Mouse (Mus musculus) splenic B cell, adult 2 months (primary cell): ENCODE results near the gene Scfd2.

Experiments used
- DNase-seq: peaks from one replicate; pipeline ENCODE4 v3.0.0-alpha.2; 2011; ENCODE audit warnings: low read depth, low spot score
- H3K27me3 ChIP-seq: 2 replicates; pipeline ENCODE4 v1.6.1; 2012; ENCODE audit warnings: mild to moderate bottlenecking, low read length, moderate library complexity, mixed read lengths; ENCODE audit not compliant: control insufficient read depth, poor library complexity, insufficient read depth, severe bottlenecking
- H3K36me3 ChIP-seq: 2 replicates; pipeline ENCODE4 v1.6.1; 2012; ENCODE audit warnings: mild to moderate bottlenecking, low read length, moderate library complexity, mixed read lengths; ENCODE audit not compliant: control insufficient read depth, poor library complexity, insufficient read depth, severe bottlenecking

Scfd2 gene

DNA sequence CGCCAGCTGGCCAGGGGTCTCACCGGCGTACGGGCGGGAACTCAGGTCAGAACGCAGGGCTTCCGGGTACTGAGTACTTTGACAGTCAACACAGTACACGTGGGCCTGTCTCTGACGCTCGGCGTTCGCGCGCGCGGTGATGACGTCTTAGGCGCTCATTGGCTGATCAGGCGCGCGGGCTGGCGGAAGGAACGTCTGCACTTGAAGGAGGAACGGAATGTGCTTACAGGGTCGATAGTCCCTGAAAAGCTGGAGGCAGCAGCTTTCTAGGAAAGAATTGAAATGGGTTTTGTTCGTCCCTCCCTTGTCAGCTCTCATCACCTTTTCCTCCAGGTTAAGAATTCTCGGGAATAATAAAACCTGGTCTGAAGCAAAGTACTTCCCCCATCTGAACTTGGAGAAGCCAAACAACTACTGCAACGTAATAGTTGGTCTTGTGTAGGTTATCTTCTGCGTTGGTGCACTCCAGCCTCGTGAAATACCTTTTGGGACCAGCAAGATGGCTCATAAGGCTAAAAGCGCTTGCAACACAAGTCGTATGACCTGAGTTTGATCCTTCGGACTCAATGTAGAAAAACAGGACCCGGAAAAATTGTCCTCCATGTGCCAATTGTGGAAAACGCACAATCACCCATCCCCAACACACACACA lies at the start of gene Scfd2:
Gene Scfd2, minus strand, starts transcription at position 130 of the 651 bp plus-strand sequence.
- Histone ChIP-seq H3K36me3 (no peaks in the 10 kb centered on the region), H3K27me3 (no peaks in the 10 kb centered on the region)
- DNase-seq = peak; percentile 96

DNA sequence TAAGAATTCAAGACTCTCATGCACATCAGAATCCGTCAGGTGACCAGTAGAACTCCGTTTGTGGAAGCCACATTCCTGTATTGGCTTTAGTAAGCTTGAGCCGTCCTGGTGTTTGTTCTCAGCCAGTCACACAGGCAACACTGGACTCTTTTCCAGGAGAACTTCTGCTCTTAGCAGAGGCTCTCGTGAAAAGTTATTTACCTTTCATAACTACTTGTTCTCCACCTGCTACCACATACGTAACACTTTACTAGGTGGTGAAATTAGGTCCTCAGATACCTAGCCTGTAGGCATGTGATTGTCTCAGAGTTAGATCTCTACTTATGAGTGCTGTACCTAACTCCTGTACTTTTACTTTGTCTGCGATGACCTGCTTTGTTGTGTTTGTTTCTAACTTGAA lies 40.2 kb upstream of the Scfd2 start:
- H3K36me3 ChIP-seq = peaks cover 4% of the 10 kb centered on the region; the same call in 1 of the 2 replicates
- H3K27me3 ChIP-seq = no peaks in the 10 kb centered on the region
- no peak for DNase-seq

DNA sequence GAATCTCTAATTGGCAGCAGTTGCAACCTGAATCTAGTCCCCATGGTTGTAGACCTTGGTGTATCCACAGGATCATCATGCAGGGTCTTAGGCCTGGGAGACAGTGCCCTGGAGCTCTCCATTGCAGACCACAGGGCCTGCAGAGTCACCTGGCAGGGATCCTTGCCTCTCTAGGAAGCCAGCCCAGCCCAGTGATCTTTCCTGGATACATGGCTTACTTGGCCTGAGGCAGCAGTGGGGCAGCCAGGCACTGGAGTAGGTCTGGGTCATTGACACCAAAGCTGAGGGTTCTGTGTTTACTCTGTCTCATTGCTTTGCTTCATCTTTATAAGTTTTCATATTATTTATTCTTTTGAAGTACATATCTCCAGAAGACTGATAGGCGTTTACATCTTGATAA lies 29.6 kb upstream of the Scfd2 start:
- no peaks in the 10 kb centered on the region for H3K27me3 ChIP-seq
- peaks cover 10% of the 10 kb centered on the region; the same call in 1 of the 2 replicates for H3K36me3 ChIP-seq
- DNase-seq = no peak

DNA sequence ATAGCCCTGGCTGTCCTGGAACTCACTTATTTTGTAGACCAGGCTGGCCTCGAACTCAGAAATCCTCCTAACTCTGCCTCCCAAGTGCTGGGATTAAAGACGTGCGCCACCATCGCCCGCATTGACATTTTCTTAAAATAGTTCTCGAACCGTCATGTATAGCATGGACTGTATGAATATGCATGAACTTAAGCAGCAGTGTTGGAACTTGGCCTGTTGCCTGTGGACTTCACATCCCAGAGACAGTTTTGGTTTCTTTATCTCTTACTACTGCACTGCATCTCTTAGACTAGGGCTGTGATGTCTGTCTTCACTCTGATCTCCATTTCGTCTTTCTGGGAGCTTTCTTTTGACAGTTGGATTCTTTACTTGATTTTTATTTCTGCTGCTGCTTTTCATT lies 18.0 kb upstream of the Scfd2 start:
- peaks cover 4% of the 10 kb centered on the region for H3K36me3 ChIP-seq
- no peak for DNase-seq

GRCm38 (mm10) chr5:74545606-74546005 lies 14.0 kb upstream of the Scfd2 start:
- peaks cover 8% of the 10 kb centered on the region for H3K36me3 ChIP-seq
- no peak for DNase-seq
- no peaks in the 10 kb centered on the region for H3K27me3 ChIP-seq

More for the DNA sequence above, 18.0 kb upstream of the Scfd2 start:
- no peaks in the 10 kb centered on the region for H3K27me3 ChIP-seq

- Histone ChIP-seq H3K36me3 (peaks cover 2% of the 10 kb centered on the region; the same call in 1 of the 2 replicates), H3K27me3 (no peaks in the 10 kb centered on the region)
- no peak for DNase-seq
Measured at GRCm38 (mm10) chr5:74536180-74536947, 4.8 kb upstream of the Scfd2 start.

DNA sequence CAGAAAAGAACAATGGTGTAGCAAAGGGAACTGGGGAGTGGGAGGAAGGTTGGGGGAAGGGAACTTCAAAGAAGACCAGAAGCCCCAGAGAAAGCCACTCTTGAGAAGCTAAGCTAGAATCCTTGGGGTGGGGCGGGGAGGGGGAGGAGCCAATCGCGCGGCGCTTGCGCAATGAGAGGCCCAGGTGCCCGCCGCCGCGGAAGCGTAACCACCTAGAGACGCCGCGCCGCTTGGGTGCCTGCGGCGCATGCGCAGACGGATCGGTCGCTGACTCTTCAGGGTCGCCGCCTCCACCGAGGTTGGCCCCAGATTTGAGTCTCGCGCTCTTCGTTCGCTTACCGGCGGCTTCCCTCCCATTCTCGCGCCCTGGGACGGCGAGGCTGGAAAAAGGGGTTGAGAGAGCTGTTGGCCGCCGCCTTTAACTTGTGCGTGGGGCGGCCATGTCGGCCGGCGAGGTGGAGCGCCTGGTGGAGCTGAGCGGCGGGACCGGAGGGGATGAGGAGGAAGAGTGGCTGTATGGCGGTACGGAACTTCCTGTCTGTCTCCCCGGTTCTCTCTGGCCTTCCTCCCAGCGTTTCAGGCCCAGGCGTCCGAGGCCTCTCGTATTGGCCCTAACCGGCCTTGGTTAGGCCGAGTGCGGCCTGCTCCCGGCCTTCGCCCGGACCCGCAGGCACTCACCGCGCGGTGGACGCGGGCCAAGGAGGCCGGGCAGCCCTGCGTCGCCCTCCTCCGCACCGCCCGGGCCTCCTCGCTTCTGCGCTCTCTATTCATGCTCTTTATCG lies 3.9 kb upstream of the Scfd2 start, which contains the start of gene Fip1l1:
Gene Fip1l1, plus strand, starts transcription at position 210 of the 782 bp plus-strand sequence.
- Histone ChIP-seq H3K27me3 (no peaks in the 10 kb centered on the region), H3K36me3 (peaks cover 2% of the 10 kb centered on the region; the same call in 1 of the 2 replicates)
- peak; percentile 97 for DNase-seq

GRCm38 (mm10) chr5:74530785-74531184 lies 774 bp downstream of the Scfd2 start:
- no peaks in the 10 kb centered on the region for H3K36me3 ChIP-seq
- no peak for DNase-seq
- no peaks in the 10 kb centered on the region for H3K27me3 ChIP-seq

DNA sequence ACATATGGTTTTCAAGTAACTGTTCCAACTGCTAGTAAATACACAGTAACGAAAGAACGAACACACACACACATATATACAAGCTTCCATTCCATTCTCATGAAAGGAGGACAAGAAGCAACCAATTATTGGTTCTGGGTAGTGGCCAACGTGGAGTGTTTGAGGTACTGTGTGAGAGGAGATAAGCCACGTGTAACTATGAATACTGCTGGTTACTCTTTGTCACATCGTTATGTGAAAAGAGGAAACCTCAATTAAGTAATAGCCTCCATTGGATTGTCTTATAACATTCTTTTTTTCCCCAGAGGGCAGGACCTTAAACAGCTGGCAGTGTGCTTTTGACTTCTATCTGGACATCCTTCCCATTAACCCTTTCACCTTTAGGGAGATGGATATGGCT lies 4.5 kb downstream of the Scfd2 start:
- no peaks in the 10 kb centered on the region for H3K27me3 ChIP-seq
- no peaks in the 10 kb centered on the region for H3K36me3 ChIP-seq
- no peak for DNase-seq

GRCm38 (mm10) chr5:74511686-74512085 lies 19.9 kb downstream of the Scfd2 start:
- Histone ChIP-seq H3K27me3 (no peaks in the 10 kb centered on the region), H3K36me3 (no peaks in the 10 kb centered on the region)
- DNase-seq = no peak

- Histone ChIP-seq H3K36me3 (no peaks in the 10 kb centered on the region), H3K27me3 (no peaks in the 10 kb centered on the region)
- no peak for DNase-seq
Measured at GRCm38 (mm10) chr5:74492705-74493104, 38.9 kb downstream of the Scfd2 start.

GRCm38 (mm10) chr5:74484646-74485045 lies 46.9 kb downstream of the Scfd2 start:
- Histone ChIP-seq H3K27me3 (no peaks in the 10 kb centered on the region), H3K36me3 (no peaks in the 10 kb centered on the region)
- no peak for DNase-seq

GRCm38 (mm10) chr5:74482633-74483032 lies 48.9 kb downstream of the Scfd2 start:
- no peaks in the 10 kb centered on the region for H3K27me3 ChIP-seq
- no peak for DNase-seq
- no peaks in the 10 kb centered on the region for H3K36me3 ChIP-seq

DNA sequence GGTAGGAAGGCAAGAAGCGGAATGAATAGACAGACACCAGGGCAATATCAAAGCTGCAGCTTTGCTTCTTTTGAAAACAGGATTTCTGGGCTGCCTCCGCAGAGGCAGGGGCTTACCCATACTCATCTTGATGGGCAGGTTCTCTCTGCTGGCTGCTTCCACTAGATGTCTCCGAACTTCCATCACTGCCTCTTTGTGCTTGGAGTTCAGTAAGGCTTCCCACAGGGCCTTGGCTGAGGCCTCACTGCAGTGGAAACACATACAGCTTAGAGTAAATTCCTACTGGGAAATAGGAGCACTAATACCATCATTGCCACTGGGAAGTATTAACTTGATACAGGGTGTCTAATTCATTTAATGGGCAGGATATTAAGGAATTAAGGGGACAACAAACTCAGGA lies 49.5 kb downstream of the Scfd2 start:
- no peaks in the 10 kb centered on the region for H3K36me3 ChIP-seq
- no peak for DNase-seq

GRCm38 (mm10) chr5:74480409-74480808 lies 51.1 kb downstream of the Scfd2 start:
- H3K27me3 ChIP-seq = no peaks in the 10 kb centered on the region
- DNase-seq = no peak
- no peaks in the 10 kb centered on the region for H3K36me3 ChIP-seq

More for the DNA sequence above, 49.5 kb downstream of the Scfd2 start:
- H3K27me3 ChIP-seq = no peaks in the 10 kb centered on the region
